Mouse (Mus musculus) lung, adult 2 months (tissue): Measurements from ENCODE around the gene Camkk1.

Experiments
- CTCF ChIP-seq: fragments of 200-500 bp; IDR thresholded peaks from 2 replicates; pipeline ENCODE4 v1.5.1; 2011; ENCODE audit warnings: mild to moderate bottlenecking, low read length, control low read depth; ENCODE audit not compliant: insufficient read depth
- POLR2A ChIP-seq: fragments of 200-500 bp; IDR thresholded peaks from 2 replicates; pipeline ENCODE4 v1.6.1; 2011; ENCODE audit warnings: low read depth, mild to moderate bottlenecking, control low read depth, low read length, borderline replicate concordance; ENCODE audit errors: extremely low read depth

DNA sequence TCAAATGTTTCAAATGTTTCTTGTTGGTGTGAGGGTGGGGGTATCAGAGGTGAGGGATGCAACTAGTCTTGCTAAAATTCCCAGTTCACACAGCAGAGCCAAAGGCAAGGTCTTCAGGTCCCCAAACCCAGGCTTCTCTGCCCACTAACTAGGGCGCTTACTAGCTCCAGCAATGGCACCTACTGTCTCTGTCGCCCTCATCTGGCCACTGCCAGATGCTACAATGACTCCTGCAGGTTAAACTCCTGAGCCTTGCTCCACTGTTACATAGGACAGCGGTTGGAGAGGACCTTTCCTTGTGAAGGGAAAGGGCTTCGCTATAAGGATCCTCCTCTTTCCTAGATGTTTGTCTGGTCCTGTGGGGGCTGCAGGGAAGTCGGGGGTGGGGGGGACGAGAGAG lies 17.8 kb upstream of the Camkk1 start:
- peak; percentile 99 for TF ChIP-seq CTCF
- no peak for TF ChIP-seq POLR2A
